Mouse (Mus musculus): Measurements from ENCODE around the gene Zfp2. TPM values are rescaled to one million over a fixed set of nuclear protein-coding genes. Genes with fewer than 3 reads are reported as not detected.

The Zfp2 gene
- polyA plus RNA-seq (2015; fragmentation: Nextera tagmentation; extraction: Ambion mirVana) = 10.2 and 10.8 TPM in 2 replicates

DNA sequence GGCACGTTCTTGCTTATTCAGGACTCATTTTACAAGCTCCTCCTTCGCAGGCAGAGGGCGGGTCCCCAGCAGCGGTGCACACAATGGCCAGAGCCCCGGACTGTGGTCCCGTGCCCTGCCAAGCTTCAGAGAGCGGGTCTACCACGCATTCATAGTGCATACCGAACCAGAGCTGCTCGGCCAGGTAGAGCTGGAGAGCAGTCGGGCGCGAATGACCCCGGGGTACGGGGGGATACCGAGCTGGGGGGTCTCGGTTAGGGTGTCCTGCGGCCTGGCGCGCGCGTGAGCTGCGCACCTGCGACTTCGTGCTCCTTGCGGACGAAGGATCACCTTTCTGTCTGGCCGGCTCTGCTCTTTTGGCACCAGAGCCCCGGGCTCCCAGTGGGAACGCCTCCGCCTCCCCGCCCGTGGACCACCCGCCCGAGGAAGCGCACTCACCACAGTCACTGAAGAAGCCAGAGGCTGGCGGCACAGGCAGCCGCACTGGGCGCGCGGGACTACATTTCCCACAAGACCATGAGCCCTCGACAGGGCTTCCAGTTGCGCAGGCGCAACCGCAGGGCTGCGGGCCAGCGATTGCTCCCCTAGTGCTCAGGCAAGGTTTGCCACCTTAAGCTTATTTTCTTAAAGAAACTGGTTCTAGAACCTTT lies at the start of gene Zfp2:
Zfp2 (minus strand) TSS at position 495 of the 650 bp plus-strand sequence.

DNA sequence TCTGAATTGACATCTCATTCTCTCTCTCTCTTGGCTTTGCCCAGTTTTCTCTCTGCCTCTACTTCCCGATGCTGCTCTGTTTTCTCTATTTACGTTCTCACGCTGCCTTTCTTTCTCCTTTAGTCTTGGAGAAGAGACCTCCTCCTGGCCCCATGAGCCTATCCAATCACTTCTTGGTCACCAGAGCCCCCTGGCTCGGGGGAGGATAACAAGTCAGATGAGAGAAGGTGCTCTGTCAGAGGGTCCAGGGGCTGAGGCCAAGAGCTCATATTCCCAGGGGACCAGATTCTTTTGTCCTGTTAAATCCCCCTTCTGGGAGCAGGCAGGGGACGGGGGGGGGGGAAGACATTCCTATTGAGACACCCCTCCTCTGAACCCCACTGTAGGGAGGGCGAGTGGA lies 37.7 kb upstream of the Zfp2 start, which contains the start of gene Prop1:
Prop1 (minus strand) TSS at position 101 of the 400 bp plus-strand sequence.

DNA sequence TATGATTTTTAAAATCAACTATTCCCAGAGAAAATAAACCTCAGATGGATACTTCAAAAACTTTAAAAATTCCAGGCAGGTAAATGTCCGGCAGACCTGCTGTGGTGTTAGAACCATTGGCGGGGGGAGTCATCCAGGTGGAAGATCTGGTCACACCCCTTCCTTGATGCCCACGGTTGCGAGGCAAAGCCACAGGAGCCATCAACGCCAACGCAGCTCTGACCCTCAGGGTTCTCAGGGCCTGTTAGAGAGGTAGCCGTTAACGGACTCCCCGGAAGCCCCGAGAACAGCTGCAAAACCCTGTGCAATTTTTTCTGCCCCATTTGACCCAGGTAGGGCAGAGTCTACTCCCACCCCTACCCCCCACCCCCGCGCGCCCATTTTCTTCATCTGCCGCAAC lies 27.5 kb upstream of the Zfp2 start, which contains the start of gene 4933414I15Rik:
4933414I15Rik (minus strand) TSS at position 260 of the 400 bp plus-strand sequence.

DNA sequence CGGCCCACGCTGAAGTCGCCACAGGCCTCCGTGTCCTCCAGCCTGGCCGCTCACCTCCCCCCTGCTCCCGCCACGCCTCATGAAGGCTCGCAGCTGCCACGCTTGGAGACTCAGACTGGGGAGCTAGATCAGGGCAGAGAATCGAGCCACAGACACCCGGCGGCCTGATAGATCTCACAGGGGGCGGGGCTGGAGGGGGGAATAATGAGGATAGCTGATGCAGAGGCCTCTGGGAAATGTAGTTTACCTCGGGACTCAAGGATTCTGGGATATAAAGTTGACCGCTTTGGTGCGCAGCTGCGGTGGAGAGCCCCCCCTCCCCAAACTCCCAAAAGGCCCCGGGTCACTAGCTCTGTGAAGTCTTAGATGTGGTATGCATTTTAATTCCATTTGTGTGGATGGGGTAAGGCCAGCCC lies 15.5 kb upstream of the Zfp2 start, which contains the start of gene Zfp354b:
Zfp354b (minus strand) TSS at position 183 of the 416 bp plus-strand sequence.

DNA sequence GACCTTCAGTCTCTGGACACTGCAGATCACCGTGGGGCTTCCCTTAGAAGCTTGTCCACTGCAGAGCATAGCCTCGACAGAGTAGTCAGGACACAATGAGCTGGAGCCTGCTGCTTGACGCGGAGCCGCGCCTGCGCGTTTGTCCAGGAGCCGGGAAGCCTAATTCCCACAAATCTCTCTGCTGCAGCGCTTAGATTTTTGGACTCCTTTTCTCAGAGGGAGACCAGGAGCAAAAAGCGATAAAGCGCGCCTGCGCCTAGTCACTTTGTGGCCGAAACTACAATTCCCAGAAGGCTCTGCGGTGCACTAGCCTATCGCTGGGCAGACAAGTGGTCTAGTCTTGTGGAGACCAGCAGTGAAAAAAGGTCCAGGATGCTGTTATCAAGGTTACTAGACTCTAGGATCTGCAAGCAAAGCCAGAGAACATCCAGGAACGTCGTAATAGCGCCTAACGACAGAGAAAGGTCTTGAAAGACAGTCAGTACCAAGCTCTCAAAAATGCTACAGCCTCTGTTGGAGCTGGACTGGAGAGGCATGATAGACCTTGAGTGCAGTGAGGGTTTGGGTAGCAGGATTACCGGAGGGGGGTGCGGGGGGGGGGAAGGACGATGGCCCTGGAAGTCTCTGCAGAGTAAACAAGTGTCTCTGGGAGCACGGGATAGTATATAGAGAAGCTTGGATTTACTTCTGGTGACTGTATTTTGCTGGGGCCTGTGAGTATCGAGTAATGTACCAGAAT lies 28.4 kb downstream of the Zfp2 start, which contains the start of gene Zfp454:
Zfp454 (minus strand) TSS at position 262 of the 739 bp plus-strand sequence.

DNA sequence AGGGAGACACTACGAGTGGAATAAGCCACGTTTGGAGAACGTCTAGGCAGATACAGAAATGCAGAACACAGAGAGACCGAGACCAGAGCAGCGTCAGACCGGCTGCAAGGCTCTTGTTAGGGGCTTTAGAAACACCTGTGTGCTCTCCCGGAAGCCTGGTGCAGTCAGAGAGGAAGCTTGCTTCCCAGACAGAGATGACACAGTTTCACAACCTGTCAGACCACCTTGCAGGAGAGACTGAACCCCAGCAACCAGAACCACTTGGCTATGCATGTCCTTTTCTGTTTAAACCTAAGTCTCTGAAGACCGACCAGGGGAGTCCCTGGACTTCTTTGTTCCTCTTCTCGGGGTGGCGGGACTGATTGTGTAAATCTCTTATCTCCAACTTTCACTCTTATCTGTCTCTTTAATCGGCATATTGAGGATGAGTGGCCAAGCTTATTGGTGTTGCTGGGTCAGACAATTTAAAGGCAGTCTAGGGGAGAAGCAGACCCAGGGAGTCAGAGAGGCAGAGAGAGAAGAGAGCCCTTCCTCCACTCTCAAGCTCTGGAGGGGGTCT lies 65.7 kb downstream of the Zfp2 start, which contains the start of gene Grm6:
Grm6 (plus strand) TSS at position 509 of the 559 bp plus-strand sequence.

Other genes starting within 250 kb of the Zfp2 start
- 8.3 and 10.0 TPM in 2 replicates for gene Zfp354c, start 88.4 kb downstream of the Zfp2 start, polyA plus RNA-seq (2015; fragmentation: Nextera tagmentation; extraction: Ambion mirVana)
- gene Zfp879, start 74.6 kb downstream of the Zfp2 start, polyA plus RNA-seq (2015; fragmentation: Nextera tagmentation; extraction: Ambion mirVana) = 1.1 and 1.3 TPM in 2 replicates
- gene Grm6, start 65.5 kb downstream of the Zfp2 start, polyA plus RNA-seq (2015; fragmentation: Nextera tagmentation; extraction: Ambion mirVana) = 0.14 TPM in 1 of 2 replicates, not detected in the other
- gene Zfp454, start 28.5 kb downstream of the Zfp2 start, polyA plus RNA-seq (2015; fragmentation: Nextera tagmentation; extraction: Ambion mirVana) = 3.3 and 4.3 TPM in 2 replicates
- 1.6 and 1.8 TPM in 2 replicates for gene Zfp354b, start 15.5 kb upstream of the Zfp2 start, polyA plus RNA-seq (2015; fragmentation: Nextera tagmentation; extraction: Ambion mirVana)
- gene 4933414I15Rik, start 27.6 kb upstream of the Zfp2 start, polyA plus RNA-seq (2015; fragmentation: Nextera tagmentation; extraction: Ambion mirVana) = not detected in 2 replicates
- 0.23 TPM in 1 of 2 replicates, not detected in the other for gene Prop1, start 37.6 kb upstream of the Zfp2 start, polyA plus RNA-seq (2015; fragmentation: Nextera tagmentation; extraction: Ambion mirVana)
- gene Olfr1378, start 50.4 kb upstream of the Zfp2 start, polyA plus RNA-seq (2015; fragmentation: Nextera tagmentation; extraction: Ambion mirVana) = not detected in 2 replicates
- gene Olfr1377, start 65.8 kb upstream of the Zfp2 start, polyA plus RNA-seq (2015; fragmentation: Nextera tagmentation; extraction: Ambion mirVana) = not detected in 2 replicates
- not detected in 2 replicates for gene Olfr51, start 87.4 kb upstream of the Zfp2 start, polyA plus RNA-seq (2015; fragmentation: Nextera tagmentation; extraction: Ambion mirVana)
- gene Olfr54, start 98.1 kb upstream of the Zfp2 start, polyA plus RNA-seq (2015; fragmentation: Nextera tagmentation; extraction: Ambion mirVana) = 0.35 and 0.63 TPM in 2 replicates
- gene Olfr1375, start 131.9 kb upstream of the Zfp2 start, polyA plus RNA-seq (2015; fragmentation: Nextera tagmentation; extraction: Ambion mirVana) = not detected in 2 replicates
- 5.8 and 6.9 TPM in 2 replicates for gene Zfp354a, start 143.1 kb upstream of the Zfp2 start, polyA plus RNA-seq (2015; fragmentation: Nextera tagmentation; extraction: Ambion mirVana)

All from adrenal gland, postnatal 0 days (tissue).